Mouse (Mus musculus) adrenal gland, postnatal 25 days (tissue): ENCODE results near the gene Lrrc32. TPM values are rescaled to one million over a fixed set of nuclear protein-coding genes. Genes with fewer than 3 reads are reported as not detected.
A peak's percentile ranks its signal among the peaks of the same experiment; 100 is the strongest.

ENCODE experiments used
- DNase-seq: peaks from one replicate; pipeline ENCODE4 v3.0.0; 2021; ENCODE audit warnings: mixed read lengths
- total RNA-seq: library from RNA; stranded (reverse); gene quantifications from 2 replicates; pipeline ENCODE4 v1.2.3, GENCODE M21; 2021

Gene Lrrc32
- total RNA-seq, 1 experiment from 2014 or later, result 13.4 TPM

GRCm38 (mm10) chr7:98510961-98511958, 22.2 kb downstream of the Lrrc32 start:
- DNase-seq, result no peak

DNA sequence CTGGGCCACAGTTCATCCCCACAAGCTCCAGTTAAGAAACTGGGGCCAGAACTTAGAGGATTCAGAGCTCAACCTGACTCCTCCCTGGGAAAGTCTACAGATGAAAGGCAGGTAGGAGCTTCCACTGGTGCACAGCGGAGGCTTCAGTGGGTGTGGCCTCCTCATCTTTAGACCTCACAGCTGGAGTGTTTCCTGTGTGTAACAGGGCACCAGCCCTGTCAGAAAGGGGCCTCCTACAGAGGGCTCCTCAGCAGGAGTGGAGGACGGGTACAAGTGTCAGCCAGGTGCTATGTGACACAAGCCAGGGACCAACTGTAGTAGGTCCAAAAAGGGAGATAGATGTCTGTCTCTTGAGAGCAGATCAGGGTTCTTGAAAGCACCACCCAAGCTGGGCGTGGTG, 24.2 kb downstream of the Lrrc32 start:
- no peak for DNase-seq

- DNase-seq, result peak; percentile 51
Observed at GRCm38 (mm10) chr7:98522576-98522975, 33.5 kb downstream of the Lrrc32 start.

GRCm38 (mm10) chr7:98523070-98523812, 34.2 kb downstream of the Lrrc32 start:
- peak; percentile 31 for DNase-seq

DNA sequence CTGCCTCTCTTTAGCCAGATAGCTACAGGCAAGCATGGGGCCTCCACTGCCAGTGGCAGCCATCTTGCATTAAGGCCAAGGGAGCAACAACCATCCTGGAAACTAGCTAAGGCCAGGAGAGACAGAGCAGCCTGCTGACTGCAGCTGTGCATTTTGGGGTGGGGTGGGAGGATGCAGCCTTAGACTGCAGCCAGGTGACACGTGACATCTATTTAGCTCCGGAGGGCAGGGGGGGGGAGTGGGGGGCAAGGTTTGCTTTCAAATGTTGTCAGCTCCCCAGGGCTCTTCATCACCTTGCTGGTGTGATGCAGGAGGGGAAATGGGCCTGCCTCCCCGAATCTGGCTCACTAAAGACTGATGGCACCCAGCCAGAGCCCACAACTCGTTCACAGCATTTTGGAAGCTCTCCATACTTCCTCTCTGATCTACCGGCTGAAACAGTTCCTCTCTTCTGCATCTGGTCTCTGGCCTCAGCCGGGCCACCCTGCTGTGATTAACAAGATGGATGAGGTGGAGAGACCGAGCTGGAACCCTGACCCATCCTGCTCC, 34.8 kb downstream of the Lrrc32 start:
- DNase-seq, result peak; percentile 56

DNA sequence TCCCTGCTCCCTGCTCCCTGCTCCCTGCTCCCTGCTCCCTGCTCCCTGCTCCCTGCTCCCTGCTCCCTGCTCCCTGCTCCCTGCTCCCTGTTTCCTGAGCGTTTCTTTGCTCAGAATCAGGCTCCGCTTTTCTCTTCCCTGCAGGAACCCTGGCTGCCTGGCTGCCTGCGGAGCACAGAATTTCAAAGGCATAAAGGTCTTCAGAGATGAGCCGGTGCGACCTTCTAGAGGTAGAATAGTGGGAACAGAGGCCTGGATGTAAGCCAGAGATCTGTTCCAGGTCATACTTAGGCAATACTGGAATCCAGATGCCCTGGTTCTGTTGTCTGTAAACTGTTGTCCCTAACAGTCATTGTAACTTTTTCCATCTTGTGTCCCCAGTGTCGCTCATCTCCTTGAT, 35.3 kb downstream of the Lrrc32 start:
- DNase-seq, result no peak

- no peak for DNase-seq
Observed at GRCm38 (mm10) chr7:98524869-98525699, 36.0 kb downstream of the Lrrc32 start.

GRCm38 (mm10) chr7:98527085-98527484, 38.0 kb downstream of the Lrrc32 start:
- no peak for DNase-seq

DNA sequence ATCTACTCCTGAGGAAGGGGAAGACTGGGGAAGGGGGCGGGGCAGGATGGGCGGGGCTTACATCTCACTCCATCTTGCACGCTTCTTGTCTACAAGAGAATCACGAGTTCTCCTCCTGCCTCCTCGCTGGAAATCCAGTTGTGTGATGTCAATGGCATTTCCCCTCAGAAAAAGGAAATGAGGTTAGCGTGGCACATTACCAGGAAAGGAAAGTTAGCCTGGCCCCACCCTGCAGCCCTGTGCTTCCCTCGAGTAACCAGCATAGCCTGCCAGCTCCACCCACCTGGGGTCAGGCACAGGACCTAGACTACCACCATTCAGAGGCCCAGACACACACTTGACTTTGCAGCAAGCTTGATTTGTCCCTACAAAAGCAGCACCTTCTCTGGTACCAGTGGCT, 42.5 kb downstream of the Lrrc32 start:
- DNase-seq, result no peak

- no peak for DNase-seq
Observed at GRCm38 (mm10) chr7:98532981-98533380, 43.9 kb downstream of the Lrrc32 start.

DNA sequence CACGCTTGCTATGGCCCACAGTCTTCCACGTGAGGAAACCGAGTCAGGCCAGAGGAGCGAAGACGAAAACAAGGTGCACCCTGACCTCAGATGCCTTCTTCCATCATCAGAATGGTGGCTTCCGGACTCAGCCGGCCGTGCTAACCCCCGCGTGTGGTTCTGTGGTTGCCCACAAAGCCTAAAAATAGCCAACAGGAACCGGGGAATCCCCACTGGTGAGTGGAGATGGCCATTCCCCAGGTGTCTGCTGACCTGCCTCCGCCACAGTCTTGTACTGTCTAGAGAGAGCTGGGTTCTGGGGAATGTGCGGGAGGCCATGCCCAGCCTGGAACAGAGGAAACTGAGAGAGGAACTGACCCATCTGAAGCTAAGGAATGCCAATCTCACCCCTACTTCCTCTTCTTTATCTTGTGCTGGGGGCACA, 45.4 kb downstream of the Lrrc32 start:
- no peak for DNase-seq

DNA sequence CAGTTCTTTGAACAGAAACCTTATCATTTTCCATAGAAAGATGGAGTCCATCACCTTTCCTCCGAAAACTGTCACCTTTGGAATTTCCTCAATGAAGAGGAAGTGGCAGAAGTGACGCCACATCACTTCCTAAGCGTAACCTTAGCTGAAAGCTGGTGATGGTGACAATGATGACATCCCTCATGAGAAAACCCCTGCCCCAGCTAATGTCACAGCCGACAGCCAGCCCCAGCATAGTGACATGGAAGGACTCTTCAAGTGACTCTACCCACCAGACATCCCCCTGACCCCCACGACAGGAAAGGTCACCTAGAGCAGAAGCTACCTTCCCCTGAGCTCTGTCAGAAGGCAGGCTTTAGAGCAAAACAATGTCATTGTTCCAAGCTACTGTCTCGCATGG, 46.1 kb downstream of the Lrrc32 start:
- no peak for DNase-seq

GRCm38 (mm10) chr7:98535882-98536281, 46.8 kb downstream of the Lrrc32 start:
- no peak for DNase-seq

- no peak for DNase-seq
Observed at GRCm38 (mm10) chr7:98537210-98537966, 48.3 kb downstream of the Lrrc32 start.

GRCm38 (mm10) chr7:98537967-98538573, 49.0 kb downstream of the Lrrc32 start:
- DNase-seq, result no peak

DNA sequence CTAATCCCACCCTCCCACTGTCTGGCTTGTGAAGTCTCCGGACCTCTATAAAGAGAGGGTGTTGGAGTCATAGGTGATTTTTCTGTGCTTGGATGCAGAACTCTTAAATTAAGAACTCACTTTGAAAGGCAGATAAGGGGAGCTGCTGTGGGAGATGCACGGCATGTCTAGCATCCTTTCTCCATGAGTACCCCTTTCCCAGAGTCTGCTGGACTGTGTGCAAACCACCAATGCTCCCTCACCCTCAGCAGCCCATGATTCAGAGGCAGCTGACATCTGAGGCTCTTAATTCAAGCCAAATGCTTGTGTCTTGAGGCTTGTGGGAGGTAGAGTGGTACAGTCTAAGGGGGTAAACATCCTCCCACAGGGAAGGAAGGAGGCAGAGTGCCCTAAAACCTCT, 51.8 kb downstream of the Lrrc32 start:
- DNase-seq, result no peak

GRCm38 (mm10) chr7:98541564-98541963, 52.5 kb downstream of the Lrrc32 start:
- DNase-seq, result no peak

DNA sequence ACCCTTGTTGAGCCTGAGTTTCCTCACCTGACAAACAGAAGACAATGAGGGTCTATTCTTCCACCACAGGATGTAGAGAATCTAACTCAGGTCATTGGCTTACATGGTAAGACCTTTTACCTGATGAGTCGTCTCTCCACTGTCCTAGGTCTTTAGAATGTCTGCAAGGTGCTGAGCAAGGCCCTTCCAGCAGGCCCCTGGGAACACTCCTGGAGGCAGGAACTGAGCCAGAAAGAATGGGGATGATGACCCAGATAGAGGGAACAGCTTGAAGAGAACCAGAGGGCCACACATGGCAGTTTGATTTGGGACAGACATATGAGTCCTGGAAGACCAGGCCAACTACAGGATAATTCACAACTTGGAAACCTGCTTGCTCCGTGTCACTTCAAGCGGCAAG, 53.2 kb downstream of the Lrrc32 start:
- no peak for DNase-seq

DNA sequence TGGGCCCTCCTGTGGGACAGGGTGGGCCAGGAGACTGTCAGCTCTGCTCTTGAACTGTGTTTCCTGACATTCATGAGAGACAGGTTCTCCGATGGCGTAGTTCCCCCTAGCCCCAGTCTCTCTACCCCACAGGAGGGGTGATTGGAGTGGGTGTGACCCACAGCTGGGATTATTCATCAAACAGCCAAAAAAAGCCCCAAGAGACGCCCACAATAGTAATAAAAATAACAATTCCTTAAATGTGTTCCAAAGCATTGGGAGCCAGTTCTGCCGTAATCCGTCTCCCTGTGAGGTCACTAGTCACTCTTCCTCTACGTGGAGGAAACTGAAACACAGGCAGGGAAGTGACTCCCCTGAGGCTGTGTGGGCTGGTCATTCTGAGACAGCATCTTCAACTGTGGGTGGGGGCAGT, 53.7 kb downstream of the Lrrc32 start:
- no peak for DNase-seq

DNA sequence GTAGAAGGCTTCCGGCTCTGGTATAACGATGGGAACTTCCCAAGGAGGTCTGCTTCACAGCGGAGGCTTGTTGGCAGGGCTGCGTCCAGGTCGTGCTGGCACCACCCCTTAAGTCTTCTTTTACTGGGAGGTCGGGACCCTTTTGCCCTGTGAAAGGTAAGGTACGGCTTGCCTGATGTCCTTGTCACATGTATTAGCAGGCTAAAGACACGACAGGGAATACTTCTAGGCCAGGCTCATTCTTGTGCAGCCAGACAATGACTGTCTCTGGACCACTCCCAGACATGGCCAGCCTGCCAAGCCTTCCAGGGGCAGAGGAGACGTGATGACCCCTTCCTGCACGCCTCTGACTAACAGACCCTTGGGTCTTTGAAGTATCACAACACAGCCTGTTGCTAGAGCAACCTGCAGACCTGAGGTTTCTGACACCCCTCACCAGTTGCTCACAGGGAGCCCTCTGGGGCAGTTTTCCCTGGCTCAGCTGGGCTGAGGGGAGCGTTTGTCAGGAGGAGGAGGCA, 54.8 kb downstream of the Lrrc32 start:
- no peak for DNase-seq

- DNase-seq, result no peak
Observed at GRCm38 (mm10) chr7:98544556-98544955, 55.5 kb downstream of the Lrrc32 start.
